Mouse (Mus musculus) heart, adult 8-10 months (tissue): Measurements from ENCODE around the gene Siglecg. TPM values are rescaled to one million over a fixed set of nuclear protein-coding genes. Genes with fewer than 3 reads are reported as not detected.

Source experiments
- DNase-seq: peaks from one replicate; pipeline ENCODE4 v3.0.0; 2022; ENCODE audit warnings: low spot score
- microRNA-seq: library from miRNA; unstranded; fragments of <30 nt; microRNA quantifications from one replicate; pipeline ENCODE4 v1.2.0, GENCODE M21; 2022
- total RNA-seq, 4 experiments: library from RNA; stranded (reverse); gene quantifications; 2 replicates each; pipeline ENCODE4 v1.2.4; 2022

Gene Siglecg
- total RNA-seq, 4 experiments from 2014 or later: 0.06 to 0.69 (median 0.15) TPM

DNA sequence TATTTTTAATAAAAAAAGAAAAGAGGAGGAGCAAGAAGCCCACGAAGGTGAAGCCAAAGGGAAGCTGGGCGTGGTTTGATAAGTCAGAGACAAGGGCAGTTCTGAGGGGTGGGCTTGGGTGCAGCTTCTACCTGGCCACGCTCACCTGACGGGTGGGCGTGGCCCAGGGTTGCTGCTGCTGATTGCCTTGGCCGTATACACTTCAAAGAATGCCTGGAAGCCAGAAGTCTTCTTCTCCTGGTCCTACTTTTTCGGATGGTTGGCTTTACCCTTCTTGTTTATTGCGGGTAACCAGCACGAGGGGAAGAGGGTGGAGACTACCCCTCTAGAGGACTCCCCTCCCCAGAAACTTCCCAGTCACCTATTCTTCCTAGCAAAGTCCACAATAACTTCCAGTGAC, 34.7 kb downstream of the Siglecg start:
- no peak for DNase-seq

DNA sequence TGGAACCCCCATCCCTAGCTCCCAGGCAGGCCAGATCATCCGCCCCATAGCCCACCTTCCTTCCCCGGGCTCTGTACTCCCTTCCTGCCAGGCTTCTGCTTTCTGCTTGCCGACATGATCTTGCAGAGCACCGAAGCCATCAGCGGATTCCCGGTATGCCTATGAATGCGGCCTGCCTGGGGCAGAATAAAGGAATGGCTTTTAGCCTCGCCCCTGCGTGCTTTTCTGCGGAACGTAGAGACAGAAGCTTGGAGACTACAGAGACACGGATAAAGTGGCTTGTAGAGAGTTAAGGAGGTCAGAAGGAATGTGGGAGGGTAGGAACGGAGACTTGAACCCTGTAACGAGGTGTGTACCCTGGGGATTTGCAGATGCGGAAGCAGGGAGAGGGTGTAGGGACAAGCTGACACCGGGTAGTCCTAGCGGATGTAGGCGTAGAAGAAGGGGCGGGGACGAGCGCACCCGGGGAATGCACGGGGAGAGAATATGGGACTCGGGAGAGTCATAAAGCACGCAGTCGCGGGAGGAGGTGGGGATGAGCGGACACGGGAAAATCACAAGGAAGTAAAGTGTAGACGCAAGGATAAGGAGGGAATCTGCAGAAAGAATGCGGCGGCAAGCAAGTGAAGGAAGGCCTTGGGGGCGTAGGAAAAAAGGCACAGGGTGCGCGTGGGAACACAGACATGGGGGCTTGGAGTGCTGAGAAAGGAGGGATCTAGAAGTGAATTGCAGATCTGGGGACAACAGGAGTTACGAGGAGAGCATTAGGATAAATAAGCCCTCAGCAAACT, 35.3 kb downstream of the Siglecg start:
- peak; percentile 89 for DNase-seq

DNA sequence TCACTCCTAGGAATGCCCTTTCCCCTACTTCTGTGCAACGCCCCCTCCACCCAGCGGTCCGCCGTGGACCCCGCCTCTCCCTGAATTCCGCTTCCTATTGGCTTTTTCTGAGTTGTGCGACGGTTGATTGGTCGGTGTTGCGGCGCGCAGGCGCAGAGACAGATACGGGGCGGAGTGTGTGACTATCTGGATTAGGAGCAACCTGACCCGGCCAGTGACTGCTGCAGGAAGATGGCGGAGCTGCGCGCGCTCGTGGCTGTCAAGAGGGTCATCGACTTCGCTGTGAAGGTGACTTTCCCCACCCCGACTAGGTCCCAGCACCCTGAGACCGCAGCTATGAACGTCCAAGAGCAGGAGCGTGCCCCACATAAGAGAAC, 35.9 kb downstream of the Siglecg start, which contains the start of the genes Etfb and Gm45233:
Gene Etfb, plus strand, starts transcription at position 167 of the 377 bp plus-strand sequence.
Gene Gm45233, plus strand, starts transcription at position 212 of the 377 bp plus-strand sequence.
- peak; percentile 99 for DNase-seq

DNA sequence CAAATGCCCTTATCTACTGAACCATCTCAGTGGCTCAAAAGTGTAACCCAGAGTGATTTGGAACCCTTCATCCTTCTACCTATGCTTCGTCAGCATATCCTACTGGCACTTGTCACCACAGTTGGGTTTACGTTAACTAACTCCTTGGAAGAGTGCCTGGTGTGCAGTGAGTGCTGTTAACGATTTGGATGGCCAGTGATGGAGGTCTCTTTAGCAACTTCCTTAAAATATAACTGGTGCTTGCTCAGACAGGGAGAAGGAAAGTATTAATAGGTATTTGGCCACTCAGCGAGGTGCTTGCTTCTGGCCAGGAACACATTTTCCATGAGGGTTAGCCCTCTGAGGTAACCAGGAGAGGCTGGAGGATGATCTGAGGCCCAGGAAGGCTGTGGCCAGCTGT, 39.8 kb downstream of the Siglecg start:
- no peak for DNase-seq

DNA sequence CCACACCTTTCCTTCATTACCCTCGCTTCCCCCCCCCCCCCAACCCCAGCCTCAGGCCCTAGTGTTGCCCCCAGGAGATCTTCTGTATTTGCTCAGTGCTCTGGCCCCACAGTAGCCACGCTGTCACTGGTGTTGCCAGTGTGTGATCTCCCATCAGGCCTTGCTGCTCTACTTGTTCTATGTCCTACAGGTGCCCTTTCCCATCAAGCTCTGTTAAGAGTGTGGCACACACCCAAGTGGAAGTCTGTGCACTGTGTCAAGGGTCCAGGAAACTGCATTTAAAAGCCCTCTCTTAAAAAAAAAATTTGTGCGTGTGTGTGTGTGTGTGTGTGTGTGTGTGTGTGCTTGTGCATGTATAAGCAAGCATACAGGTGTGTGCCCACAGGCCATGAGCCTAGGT, 40.2 kb downstream of the Siglecg start:
- no peak for DNase-seq

DNA sequence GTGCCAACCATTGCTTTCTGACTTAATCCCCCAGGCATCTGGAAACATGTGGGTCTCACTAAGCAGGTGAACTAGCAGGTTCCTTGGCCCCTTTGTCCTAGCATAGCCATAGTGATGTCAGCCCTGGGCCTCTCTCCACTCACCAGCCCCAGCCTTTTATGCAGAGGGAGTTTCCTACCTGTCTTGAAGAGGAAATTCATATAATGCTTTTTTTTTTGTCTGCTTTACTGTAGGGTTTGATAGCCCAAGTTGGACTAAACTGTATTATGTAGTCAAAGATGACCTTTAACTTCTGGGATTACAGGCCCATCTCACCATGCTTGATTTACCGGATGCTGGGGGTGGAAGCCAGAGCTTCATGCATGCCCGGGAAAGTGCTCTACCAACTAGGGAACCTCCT, 41.8 kb downstream of the Siglecg start:
- DNase-seq: no peak

DNA sequence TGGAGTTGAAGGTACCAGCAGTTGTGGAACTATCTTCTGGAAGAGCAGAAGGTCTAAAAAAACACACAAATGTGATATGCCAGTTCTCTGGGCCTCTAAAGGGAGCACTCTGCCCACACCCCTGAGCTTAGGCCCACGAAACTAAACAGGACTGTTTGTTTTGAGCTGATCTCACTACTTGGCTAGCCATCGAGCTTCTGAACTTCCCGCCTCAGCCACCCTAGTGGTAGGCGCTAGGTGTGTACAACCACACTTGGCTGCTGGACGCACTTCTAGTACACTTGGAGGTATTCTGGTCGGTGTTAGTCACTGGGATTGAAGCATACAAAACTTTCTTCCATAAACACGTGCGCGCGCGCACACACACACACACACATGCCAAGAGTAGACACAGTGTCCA, 43.7 kb downstream of the Siglecg start:
- no peak for DNase-seq

DNA sequence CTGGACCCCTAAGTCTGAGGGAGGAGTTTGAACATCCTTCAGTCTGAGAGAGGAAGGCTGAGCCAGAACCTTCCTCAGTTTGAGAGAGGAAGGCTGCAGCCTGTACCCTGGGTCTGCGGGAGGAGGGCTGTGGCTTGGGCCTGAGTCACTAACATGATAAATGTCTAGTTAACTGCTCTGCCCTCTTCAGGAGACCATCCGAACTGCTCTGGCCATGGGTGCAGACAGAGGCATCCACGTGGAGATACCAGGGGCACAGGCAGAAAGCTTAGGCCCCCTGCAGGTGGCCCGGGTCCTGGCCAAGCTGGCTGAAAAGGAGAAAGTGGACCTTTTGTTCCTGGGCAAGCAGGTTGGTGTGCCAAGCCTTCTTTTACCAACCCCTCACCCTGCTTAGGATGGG, 44.6 kb downstream of the Siglecg start:
- DNase-seq: no peak

DNA sequence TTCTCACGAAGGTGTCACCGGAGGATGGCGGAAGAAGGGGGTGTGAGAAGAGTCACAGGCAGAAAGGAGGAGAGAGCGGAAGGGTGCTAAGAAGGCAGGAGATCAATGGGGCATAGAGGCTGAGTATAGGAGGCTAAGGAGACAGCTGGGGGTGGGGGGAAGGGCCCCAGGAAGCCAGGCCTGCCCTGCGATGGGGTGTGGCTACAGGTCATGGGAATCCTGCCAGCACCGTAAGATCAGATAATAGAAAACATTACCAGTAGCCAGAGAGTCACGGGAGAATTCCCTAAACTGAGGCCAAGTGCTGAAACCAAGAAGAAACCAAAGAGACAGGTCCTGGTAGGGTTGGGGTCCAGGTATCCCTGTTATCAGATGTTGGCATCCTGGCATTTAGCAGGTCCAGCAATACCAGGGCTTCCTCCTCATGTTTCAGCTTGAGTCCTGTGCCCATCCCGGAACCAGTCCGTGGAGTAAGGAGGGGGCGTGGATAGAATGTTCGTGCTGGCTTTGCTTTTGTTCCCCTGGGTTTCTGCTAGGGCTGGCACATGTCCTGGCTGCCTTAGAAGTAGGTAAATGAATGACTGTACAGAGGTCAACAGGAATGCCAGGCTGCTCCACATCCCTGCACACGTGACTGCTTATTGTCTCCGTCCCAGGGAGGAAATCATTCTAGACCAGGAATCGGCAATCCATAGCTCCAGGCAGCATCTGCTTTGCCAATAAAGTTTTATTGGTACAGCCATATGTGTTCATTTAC, 45.8 kb downstream of the Siglecg start:
- DNase-seq: no peak

DNA sequence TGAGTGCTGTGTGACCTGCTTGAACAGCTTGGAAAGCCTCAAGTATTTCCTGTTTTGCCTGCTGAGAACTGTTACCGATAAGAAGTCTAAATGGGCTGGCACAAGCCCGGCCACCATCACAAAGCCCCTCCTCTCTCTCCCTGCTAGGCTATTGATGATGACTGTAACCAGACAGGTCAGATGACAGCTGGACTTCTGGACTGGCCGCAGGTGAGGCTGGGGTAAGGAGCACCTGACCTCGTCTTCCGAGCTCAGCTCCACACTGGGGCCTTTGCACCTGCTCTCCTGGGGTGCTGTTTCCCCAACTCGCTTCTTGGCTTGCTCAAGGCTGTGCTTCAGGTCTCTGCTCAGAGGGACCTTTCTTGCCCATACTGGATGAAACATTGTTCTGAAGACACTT, 46.4 kb downstream of the Siglecg start:
- DNase-seq: no peak

DNA sequence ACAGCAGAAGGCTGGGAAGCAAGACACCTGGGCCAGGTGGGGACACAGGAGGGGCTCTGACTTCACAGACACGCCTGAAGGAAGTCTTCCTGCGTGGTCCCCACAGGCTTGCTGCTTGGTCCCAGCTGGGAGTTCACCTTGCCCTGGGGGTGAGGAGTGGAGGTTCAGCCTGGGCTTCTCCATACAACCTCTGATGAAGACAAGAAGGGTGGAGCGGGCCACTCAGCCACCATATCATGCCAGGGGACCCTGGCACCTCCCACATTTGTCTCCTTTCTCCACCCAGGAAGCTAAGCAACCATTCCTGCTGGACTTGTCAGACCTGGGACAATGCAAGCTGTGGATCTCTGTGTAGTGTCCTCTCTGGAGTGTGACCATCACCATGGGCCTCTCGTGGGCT, 54.8 kb downstream of the Siglecg start, which contains the start of gene Vsig10l:
Gene Vsig10l, plus strand, starts transcription at position 301 of the 400 bp plus-strand sequence.
- no peak for DNase-seq

DNA sequence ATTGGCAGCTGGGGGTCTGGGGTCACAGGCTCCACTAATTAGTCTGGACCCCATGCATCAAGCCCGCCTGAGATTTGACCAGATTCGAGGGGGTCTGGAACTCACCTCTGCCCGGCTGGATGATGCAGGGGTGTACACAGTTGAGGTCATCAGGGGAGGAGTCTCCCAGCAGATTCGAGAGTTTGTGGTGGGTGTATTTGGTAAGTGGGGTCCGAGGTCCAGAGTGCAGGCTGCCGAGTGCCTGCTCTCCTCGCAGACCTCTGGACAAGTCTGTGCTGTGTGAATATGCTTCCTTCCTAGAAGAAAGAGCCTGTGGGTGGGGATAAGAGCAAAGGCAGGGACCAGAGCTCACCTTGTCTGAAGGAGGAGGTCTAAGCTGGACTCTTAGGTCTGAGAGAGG, 56.0 kb downstream of the Siglecg start:
- DNase-seq: no peak

DNA sequence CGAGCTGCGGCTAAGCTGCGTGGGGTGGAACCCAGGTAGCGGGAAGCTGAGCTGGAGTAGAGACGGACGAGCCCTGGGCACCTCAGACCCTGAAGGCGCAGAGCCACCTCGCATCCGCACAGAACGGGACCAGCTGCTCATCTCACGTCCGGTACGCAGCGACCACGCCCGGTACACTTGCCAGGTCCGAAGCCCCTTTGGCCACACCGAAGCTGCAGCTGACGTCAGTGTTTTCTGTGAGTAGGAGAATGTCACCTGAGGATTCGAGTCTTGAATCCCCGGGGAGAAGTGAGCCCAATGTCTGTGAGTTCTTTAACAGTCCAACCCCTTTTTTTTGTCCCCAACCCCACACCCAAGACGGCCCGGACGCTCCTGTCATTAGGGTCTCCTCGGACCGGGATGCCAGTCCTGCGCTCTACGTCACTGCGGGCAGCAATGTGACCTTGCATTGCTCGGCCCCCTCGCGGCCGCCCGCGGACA, 56.9 kb downstream of the Siglecg start:
- DNase-seq: no peak

DNA sequence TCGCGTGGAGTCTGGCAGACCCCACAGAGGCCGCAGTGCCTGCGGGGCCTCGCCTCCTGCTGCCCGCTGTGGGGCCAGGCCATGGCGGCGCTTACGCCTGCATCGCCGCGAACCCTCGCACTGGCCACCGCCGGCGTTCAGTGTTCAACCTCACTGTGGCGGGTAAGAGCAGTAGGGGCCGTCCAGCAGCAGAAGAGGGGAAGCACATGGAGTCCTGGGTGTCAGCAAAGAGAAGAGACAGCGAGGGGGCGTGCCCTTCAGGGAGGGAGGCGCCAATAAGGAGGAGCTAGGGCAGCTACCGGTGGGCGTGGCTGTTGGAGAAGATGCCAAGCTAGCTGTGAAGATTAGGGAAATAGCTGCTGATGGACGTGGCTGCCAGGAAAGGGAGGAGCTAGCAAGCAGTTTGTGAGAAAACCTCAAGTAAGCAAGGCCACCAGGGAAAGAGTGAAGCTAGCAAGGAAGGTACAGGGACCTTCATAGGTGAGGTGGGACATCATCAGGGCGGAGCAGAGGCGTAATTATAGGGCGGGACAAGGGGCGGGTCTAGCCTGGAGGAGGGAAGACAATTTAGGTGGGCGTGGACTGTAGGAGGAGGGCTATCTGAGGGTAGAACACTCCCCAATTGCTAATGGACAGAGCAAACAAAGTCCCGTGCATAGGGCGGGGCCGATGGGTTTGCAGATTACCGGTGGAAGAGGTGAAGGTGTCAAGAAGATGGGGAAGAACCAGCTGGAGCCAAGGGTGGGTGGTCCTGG, 57.5 kb downstream of the Siglecg start:
- peak; percentile 88 for DNase-seq

DNA sequence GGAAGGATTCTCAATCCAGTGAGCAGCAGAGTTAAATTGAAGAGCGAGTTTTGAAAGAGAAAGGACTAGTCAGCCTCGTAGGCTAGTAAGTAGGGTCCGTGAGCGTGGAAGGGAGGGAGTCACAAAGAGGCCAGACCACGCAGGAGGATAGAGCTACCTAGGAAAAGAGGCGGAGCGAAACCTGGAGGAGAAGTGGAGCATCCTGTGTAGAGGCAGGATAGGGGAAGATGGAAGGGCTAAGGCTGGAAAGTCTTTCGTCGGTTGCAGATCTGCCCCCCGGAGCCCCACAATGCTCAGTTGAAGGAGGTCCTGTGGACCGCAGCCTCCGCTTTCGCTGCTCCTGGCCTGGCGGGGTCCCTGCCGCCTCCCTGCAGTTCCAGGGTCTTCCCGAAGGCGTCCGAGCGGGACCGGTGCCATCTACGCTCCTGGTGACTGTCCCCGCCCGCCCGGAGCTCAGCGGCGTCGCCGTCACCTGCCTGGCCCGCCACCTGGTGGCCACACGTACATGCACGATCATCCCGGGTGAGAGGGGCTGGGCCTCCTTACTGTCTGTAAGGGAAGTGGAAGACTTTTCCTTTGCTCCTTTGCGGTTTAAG, 58.2 kb downstream of the Siglecg start:
- peak; percentile 70 for DNase-seq

Small RNAs within 50 kb of the gene (microRNA-seq; reads per million reads assigned to microRNA genes)
- 3.4 reads per million, percentile 6 among the genes with 10 or more reads in this experiment for gene Mir7051

Other genes starting within 250 kb of the Siglecg start
- gene Zfp715, start 94.9 kb upstream of the Siglecg start, total RNA-seq: 10 to 100 TPM; 14.9 to 16.4 (median 15.7) TPM
- gene Siglecf, start 56.9 kb upstream of the Siglecg start, total RNA-seq: not detected
- under 1 TPM in 1 of 4 experiments, not detected in 3; 0.32 TPM for gene Lim2, start 19.5 kb downstream of the Siglecg start, total RNA-seq
- gene Nkg7, start 28.9 kb downstream of the Siglecg start, total RNA-seq: 1 to 10 TPM in 1 of 4 experiments, not detected in 3; 1.1 TPM
- not detected for gene Cldnd2, start 32.6 kb downstream of the Siglecg start, total RNA-seq
- gene Etfb, start 35.9 kb downstream of the Siglecg start, total RNA-seq: 1,000 to 10,000 TPM; 1,243 to 1,357 (median 1,292) TPM
- 1 to 10 TPM in 2 of 4 experiments, under 1 TPM in 2; 0.44 to 1.3 (median 0.94) TPM for gene Gm45233, start 35.9 kb downstream of the Siglecg start, total RNA-seq
- gene Vsig10l, start 54.9 kb downstream of the Siglecg start, total RNA-seq: 1 to 10 TPM in 2 of 4 experiments, under 1 TPM in 2; 0.71 to 4.4 (median 1.6) TPM
- gene Iglon5, start 81.9 kb downstream of the Siglecg start, total RNA-seq: under 1 TPM; 0.09 to 0.38 (median 0.24) TPM
- gene 4931406B18Rik, start 97.7 kb downstream of the Siglecg start, total RNA-seq: not detected
- 1 to 10 TPM; 1.6 to 3.1 (median 2.7) TPM for gene Cd33, start 136.2 kb downstream of the Siglecg start, total RNA-seq
- gene Zfp658, start 154.1 kb downstream of the Siglecg start, total RNA-seq: 1 to 10 TPM in 1 of 4 experiments, under 1 TPM in 3; 0.66 to 1.1 (median 0.88) TPM
- 1 to 10 TPM; 4.4 to 8.0 (median 5.6) TPM for gene Zfp719, start 171.4 kb downstream of the Siglecg start, total RNA-seq
- gene Zfp819, start 199.0 kb downstream of the Siglecg start, total RNA-seq: not detected
- gene Ceacam18, start 226.5 kb downstream of the Siglecg start, total RNA-seq: not detected